Mouse (Mus musculus) stomach, postnatal 0 days (tissue): ENCODE measurements around the gene Dnmt3a.

Experiments
- CTCF ChIP-seq: IDR thresholded peaks from 2 replicates; pipeline ENCODE4 v1.5.1; 2016; ENCODE audit warnings: antibody characterized with exemption, low read depth, mild to moderate bottlenecking, moderate library complexity
- EP300 ChIP-seq: optimal IDR thresholded peaks from 2 replicates; pipeline ENCODE3; 2016; ENCODE audit warnings: antibody characterized with exemption

GRCm38 (mm10) chr12:3817033-3817432 is 11.2 kb downstream of the Dnmt3a start:
- TF ChIP-seq EP300 (no peak), CTCF (peak; percentile 49)
